Mouse (Mus musculus) CD8-positive naive resting alpha-beta T cell, adult 2 months (primary cell): ENCODE measurements around the gene Fut2.

Experiments
- DNase-seq, 2 experiments: peaks; one replicate each; pipeline ENCODE4 v3.0.0; 2022; ENCODE audit warnings: low read depth in 2 of 2, low spot score in 2 of 2

Fut2 gene

DNA sequence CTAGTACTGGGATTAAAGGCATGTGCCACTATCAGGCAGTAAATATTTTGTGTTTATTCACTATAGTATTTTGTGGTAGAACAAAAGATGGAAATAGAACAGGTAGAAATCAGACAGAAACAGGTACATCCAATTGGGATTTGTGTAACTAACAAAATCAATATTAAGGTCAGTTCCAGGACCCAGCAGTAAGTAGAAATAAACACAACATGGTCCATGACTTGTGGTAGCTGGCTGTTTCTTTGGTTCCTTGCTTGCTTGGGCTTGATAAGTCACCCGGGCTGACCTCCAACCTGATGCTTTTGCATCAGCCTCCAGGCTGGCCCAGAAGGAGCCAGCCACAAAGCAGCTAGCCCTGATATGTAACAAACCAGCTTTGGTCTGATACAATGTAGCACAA is 56.7 kb downstream of the Fut2 start:
- DNase-seq, result no peak

DNA sequence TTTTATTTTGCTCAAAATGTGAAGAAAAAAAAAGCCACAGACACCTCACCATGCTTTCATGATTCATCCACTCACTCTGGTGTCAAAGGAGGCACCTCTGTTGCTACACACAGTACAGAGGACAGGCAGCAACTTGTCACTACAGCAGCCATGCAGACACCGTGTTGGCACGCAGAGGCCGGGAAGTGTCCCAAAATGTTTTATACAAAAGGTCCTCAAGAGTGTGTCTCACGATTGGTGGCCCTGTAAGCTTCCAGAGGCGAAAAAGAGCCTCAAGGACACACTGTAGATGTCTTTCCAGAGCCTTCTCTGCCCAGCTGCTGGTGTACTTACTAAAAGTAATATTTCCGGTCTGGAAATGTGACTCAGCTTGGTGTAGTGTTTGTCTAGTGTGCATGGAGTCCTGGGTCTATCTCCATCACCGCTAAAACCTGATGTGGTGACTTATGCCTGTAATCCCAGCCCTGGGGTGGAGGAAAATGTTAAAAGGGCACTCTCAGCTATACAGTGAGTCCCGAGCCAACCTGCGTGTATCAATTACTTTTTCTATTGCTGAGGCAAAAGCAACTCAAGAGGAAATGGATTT is 60.4 kb downstream of the Fut2 start:
- no peak for DNase-seq

DNA sequence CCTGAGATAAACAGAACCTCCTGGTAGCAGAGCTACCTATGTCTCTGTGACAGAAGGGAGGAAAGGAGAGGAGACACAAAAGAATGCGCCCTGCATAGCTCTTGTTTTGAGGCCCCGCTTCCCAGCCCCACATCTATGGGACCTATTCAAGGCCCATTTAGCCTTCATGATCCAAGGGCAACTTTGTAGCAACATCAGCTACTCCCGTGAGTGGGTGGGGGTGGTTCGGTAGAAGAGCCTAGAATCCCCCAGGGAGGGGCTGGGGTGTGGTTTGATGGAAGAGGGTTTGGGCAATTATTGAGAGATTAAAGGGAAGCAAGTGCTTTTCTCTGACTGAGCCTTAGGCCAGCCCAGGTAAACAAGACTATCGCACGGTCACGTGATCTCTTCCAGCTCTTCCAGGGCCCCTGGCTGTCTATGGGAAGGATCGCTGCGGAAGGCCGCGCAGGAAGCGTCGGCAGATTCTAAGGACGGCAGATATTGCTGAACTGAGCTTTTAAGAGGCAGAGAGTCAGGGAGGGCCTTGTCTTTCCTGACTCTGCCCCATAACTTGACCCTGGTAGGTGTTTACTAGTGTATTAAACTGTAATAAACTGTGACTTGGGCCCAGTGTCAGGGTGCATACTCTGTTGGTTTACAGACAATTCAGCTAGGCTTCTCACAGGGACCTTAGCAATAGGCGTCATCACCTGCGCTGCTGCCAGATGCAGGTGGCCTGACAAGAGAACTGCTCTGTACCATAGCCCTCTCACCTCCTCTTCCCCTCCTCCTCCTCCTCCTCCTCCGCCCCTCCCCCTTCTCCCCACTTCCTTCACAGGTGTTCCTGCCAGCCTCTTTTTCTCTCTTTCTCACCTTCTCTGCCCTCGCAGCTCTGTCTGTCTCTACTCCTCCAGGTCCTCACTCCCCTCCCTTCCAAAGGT is 67.0 kb downstream of the Fut2 start:
- no peak for DNase-seq
